Mouse (Mus musculus) intestine, postnatal 0 days (tissue): ENCODE measurements around the gene Crb3. TPM values are rescaled to one million over a fixed set of nuclear protein-coding genes. Genes with fewer than 3 reads are reported as not detected.

Source experiments
- ATAC-seq: fragments of 200-750 bp; cut with Nextera tagmentation; 2 replicates; pipeline ENCODE4 v1.8.0; 2017; ENCODE audit warnings: mild to moderate bottlenecking, moderate TSS enrichment, moderate library complexity
- H3K27ac ChIP-seq: fragments of 300-500 bp; sonication (generic); 2 replicates; pipeline ENCODE4 v1.5.1; 2014; ENCODE audit warnings: mild to moderate bottlenecking, low read depth, low read length, moderate library complexity
- H3K27me3 ChIP-seq: fragments of 300-500 bp; sonication (generic); replicated peaks from 2 replicates; pipeline ENCODE4 v1.6.1; 2014; ENCODE audit warnings: low read length, mixed read lengths; ENCODE audit not compliant: control insufficient read depth, insufficient read depth
- H3K36me3 ChIP-seq: fragments of 300-500 bp; sonication (generic); 2 replicates; pipeline ENCODE4 v1.6.1; 2014; ENCODE audit warnings: mild to moderate bottlenecking, moderate library complexity; ENCODE audit not compliant: control insufficient read depth, insufficient read depth
- H3K4me1 ChIP-seq: fragments of 300-500 bp; sonication (generic); replicated peaks from 2 replicates; pipeline ENCODE4 v1.6.1; 2014; ENCODE audit warnings: antibody characterized with exemption, low read length, mixed read lengths; ENCODE audit not compliant: control insufficient read depth, insufficient read depth
- H3K4me2 ChIP-seq: fragments of 300-500 bp; sonication (generic); replicated peaks from 2 replicates; pipeline ENCODE4 v1.6.1; 2014; ENCODE audit warnings: low read depth, mild to moderate bottlenecking, moderate library complexity
- H3K4me3 ChIP-seq: fragments of 300-500 bp; sonication (generic); 2 replicates; pipeline ENCODE4 v1.5.1; 2014; ENCODE audit warnings: low read depth, low read length
- H3K9ac ChIP-seq: fragments of 300-500 bp; sonication (generic); 2 replicates; pipeline ENCODE4 v1.6.1; 2014; ENCODE audit warnings: mild to moderate bottlenecking, low read depth, low read length
- H3K9me3 ChIP-seq: fragments of 300-500 bp; sonication (generic); 2 replicates; pipeline ENCODE4 v1.6.1; 2016; ENCODE audit warnings: mixed run types; ENCODE audit not compliant: control insufficient read depth
- CTCF ChIP-seq: sonication (generic); IDR thresholded peaks from 2 replicates; pipeline ENCODE4 v1.5.1; 2016; ENCODE audit warnings: low read depth, mild to moderate bottlenecking, control low read depth, antibody characterized with exemption, moderate library complexity
- WGBS: fragments of 180-500 bp; shearing (Covaris S2); extraction: QIAGEN DNeasy Blood & Tissue Kit; methylation state at CpG from one replicate; pipeline ENCODE4 v1.1.7; 2014; 5-methylcytosine and 5-hydroxymethylcytosine counted together
- polyA plus RNA-seq: library from polyadenylated mRNA; unstranded; fragments of >200 nt; fragmentation: Nextera tagmentation; extraction: Ambion mirVana; gene quantifications from 2 replicates; pipeline ENCODE4 v1.2.1, GENCODE M21; 2015

Gene Crb3
- polyA plus RNA-seq, 1 experiment from 2014 or later, result 121 TPM

DNA sequence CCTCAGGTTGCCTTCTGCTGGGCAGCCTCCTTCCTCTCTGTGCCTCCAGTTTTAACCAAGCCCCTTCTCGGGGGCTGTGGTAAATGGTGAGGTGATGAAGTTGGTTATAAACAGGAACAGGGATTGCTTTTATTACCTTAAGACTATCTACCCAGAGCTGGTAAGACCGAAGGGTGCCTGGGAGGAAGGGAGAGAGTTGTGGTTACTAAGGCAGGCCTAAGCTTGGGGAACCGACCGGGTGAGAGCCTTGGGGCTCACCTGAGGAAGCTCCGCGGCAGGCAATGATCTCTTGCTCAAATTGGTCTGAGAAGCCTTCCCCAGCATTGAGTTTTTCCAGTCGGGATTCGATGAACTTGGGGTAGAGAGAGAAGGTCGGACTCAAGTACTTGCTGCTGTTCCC is 11.4 kb downstream of the Crb3 start:
- no peak overlapping the region for H3K9ac ChIP-seq
- no peak overlapping the region for H3K4me3 ChIP-seq
- 7% methylated on average over 9 of the region's 9 CpGs for WGBS
- peaks cover 12% of the 10 kb centered on the region; the same call in 1 of the 2 replicates for H3K36me3 ChIP-seq
- H3K4me1 ChIP-seq, result no peaks in the 10 kb centered on the region
- H3K27ac ChIP-seq, result no peak overlapping the region
- H3K4me2 ChIP-seq, result peak overlapping the region; percentile 22; the same call in 1 of the 2 replicates
- no peak for ATAC-seq
- no peaks in the 10 kb centered on the region for H3K27me3 ChIP-seq
- no peak for TF ChIP-seq CTCF
- no peaks in the 10 kb centered on the region for H3K9me3 ChIP-seq

DNA sequence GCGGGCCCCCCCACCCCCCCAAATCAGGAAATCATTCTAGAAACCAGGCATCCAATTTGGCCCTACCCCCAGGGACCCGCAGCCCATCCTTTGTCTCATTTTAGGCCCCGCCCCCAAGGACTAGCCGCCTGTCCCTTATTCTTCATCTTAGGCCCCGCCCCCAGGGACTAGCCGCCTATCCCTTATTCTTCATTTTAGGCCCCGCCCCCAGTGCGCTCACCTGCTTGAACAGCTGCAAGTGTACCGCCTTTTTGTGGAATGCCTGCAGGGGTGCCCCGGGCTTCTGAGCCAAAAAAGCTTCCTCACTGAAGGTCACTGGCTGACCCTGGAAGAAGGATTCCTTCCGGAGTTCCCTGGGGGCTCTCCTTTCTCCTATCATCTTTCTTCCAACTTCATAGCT is 11.8 kb downstream of the Crb3 start:
- no peak for TF ChIP-seq CTCF
- Histone ChIP-seq H3K4me2 (peak overlapping the region; percentile 22; the same call in 1 of the 2 replicates), H3K36me3 (peaks cover 12% of the 10 kb centered on the region; the same call in 1 of the 2 replicates), H3K9me3 (no peaks in the 10 kb centered on the region), H3K27me3 (no peaks in the 10 kb centered on the region), H3K4me1 (no peaks in the 10 kb centered on the region), H3K9ac (no peak overlapping the region), H3K27ac (no peak overlapping the region), H3K4me3 (no peak overlapping the region)
- WGBS, result 7% methylated on average over 11 of the region's 11 CpGs
- peak; percentile 70 for ATAC-seq

GRCm38 (mm10) chr17:57076916-57077315 is 18.0 kb downstream of the Crb3 start:
- WGBS, result 31% methylated on average over 3 of the region's 3 CpGs
- ATAC-seq, result no peak
- no peaks in the 10 kb centered on the region for H3K36me3 ChIP-seq
- H3K9me3 ChIP-seq, result no peaks in the 10 kb centered on the region
- H3K4me3 ChIP-seq, result no peak overlapping the region
- no peaks in the 10 kb centered on the region for H3K4me1 ChIP-seq
- H3K27ac ChIP-seq, result no peak overlapping the region
- no peak overlapping the region for H3K9ac ChIP-seq
- H3K27me3 ChIP-seq, result no peaks in the 10 kb centered on the region
- no peak overlapping the region for H3K4me2 ChIP-seq
- TF ChIP-seq CTCF, result no peak

GRCm38 (mm10) chr17:57078336-57078735 is 19.4 kb downstream of the Crb3 start, which contains the start of gene Dennd1c:
TSS of gene Dennd1c (minus strand) at chr17:57078514.
- H3K9me3 ChIP-seq, result no peaks in the 10 kb centered on the region
- no peak within 1 kb of the TSS; the same call in 1 of the 2 replicates for H3K9ac ChIP-seq
- no peaks in the 10 kb centered on the region for H3K4me1 ChIP-seq
- TF ChIP-seq CTCF, result no peak
- H3K4me2 ChIP-seq, result 0 out of 2 replicates have a peak within 1 kb of the TSS, but pooled peaks have one; percentile 6
- WGBS, result 41% methylated on average over 6 of the region's 6 CpGs
- ATAC-seq, result no peak
- H3K27me3 ChIP-seq, result no peaks in the 10 kb centered on the region
- H3K36me3 ChIP-seq, result no peaks in the 10 kb centered on the region
- H3K4me3 ChIP-seq, result no peak within 1 kb of the TSS
- no peak within 1 kb of the TSS for H3K27ac ChIP-seq

DNA sequence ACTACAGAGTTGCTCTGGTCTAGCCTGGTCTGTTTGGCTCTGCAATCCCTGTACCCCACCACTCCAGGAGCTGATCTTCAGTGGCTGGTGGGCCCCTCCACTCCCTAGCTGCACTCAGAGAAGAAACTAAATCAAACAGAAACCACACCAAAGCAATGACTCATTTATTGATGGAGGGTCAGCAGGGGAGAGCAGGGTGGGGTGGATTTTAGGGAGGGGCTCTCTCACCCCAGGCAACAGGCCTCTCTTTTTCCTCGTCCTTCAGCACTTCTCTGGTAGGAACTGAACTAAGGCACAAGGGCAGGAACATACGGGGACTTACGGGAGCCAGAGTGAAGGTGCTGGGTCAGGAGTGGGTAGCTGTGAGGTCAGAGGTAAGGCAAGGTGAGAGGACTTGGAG is 21.0 kb downstream of the Crb3 start:
- 41% methylated on average over 3 of the region's 3 CpGs for WGBS
- Histone ChIP-seq H3K4me1 (no peaks in the 10 kb centered on the region), H3K9me3 (no peaks in the 10 kb centered on the region), H3K27ac (no peak overlapping the region), H3K27me3 (no peaks in the 10 kb centered on the region), H3K4me3 (no peak overlapping the region), H3K4me2 (no peak overlapping the region), H3K9ac (no peak overlapping the region), H3K36me3 (no peaks in the 10 kb centered on the region)
- ATAC-seq, result no peak
- TF ChIP-seq CTCF, result no peak

DNA sequence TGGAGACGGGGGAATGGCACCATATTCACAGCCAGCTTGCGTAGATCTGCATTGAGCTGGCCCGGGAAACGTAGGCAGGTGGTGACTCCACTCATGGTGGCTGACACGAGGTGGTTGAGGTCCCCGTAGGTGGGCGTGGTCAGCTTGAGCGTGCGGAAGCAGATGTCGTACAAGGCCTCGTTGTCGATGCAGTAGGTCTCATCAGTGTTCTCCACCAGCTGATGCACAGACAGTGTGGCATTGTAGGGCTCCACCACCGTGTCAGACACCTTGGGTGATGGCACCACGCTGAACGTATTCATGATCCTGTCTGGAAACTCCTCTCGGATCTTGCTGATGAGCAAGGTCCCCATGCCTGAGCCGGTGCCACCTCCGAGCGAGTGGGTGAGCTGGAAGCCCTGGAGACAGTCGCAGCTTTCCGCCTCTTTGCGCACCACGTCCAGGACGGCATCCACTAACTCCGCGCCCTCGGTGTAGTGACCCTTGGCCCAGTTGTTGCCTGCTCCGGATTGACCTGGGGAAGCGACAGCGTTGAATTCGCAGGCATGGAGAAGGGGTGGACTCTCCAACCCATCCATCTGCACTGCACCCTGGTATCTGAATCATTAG is 22.4 kb downstream of the Crb3 start:
- Histone ChIP-seq H3K9me3 (no peaks in the 10 kb centered on the region), H3K36me3 (no peaks in the 10 kb centered on the region), H3K27ac (no peak overlapping the region), H3K4me1 (no peaks in the 10 kb centered on the region), H3K4me2 (no peak overlapping the region), H3K27me3 (no peaks in the 10 kb centered on the region), H3K9ac (no peak overlapping the region), H3K4me3 (no peak overlapping the region)
- no peak for ATAC-seq
- 93% methylated on average over 31 of the region's 31 CpGs for WGBS
- no peak for TF ChIP-seq CTCF

GRCm38 (mm10) chr17:57082481-57082880 is 23.6 kb downstream of the Crb3 start:
- H3K27ac ChIP-seq, result no peak overlapping the region
- WGBS, result 76% methylated on average over 5 of the region's 5 CpGs

More at GRCm38 (mm10) chr17:57082481-57082880, 23.6 kb downstream of the Crb3 start:
- no peak overlapping the region for H3K4me3 ChIP-seq
- no peak overlapping the region for H3K9ac ChIP-seq
- no peak overlapping the region for H3K4me2 ChIP-seq
- ATAC-seq, result no peak
- no peaks in the 10 kb centered on the region for H3K36me3 ChIP-seq
- H3K9me3 ChIP-seq, result no peaks in the 10 kb centered on the region
- no peaks in the 10 kb centered on the region for H3K4me1 ChIP-seq
- no peaks in the 10 kb centered on the region for H3K27me3 ChIP-seq
- TF ChIP-seq CTCF, result no peak
